Mouse (Mus musculus): ENCODE measurements at regions not wholly inside any gene's neighbourhood (a gene's known extent, or its start where the extent isn't known, plus 50 kb on each side); places are given as distances from the start of the nearest gene placed in this dataset.

DNA sequence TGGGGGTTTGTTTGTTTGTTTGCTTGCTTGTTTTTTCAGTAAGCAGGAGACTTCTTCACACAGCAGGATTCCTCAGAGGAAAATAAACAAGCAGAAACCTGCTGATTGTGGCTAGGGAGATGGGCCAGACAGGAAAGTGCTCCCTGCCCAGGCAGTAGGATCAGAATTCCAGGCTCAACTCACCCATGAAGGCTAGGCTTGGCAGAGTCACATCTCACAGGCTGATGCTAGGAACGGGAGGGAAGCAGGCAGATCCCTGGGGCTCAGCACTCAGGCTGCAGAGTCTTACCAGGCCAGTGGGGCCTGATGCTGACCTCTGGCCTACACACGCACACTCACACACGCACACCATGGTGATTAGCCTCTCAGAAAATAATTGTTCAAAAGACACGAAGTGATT, 498.5 kb downstream of the Plekhb2 start:
- TF ChIP-seq FLI1 (IDR thresholded peaks at IDR 0.05; ENCODE audit: low read length) (no peak), GATA1 (IDR thresholded peaks at IDR 0.05; ENCODE audit: borderline replicate concordance, low read length) (no peak)

Measured in megakaryocyte, embryonic 14.5 days (primary cell).